Mouse (Mus musculus): ENCODE measurements at regions not wholly inside any gene's neighbourhood (a gene's known extent, or its start where the extent isn't known, plus 50 kb on each side); places are given as distances from the start of the nearest gene placed in this dataset.

GRCm38 (mm10) chr6:89064977-89065580 lies 163.0 kb downstream of the Tpra1 start:
- TF ChIP-seq CTCF (IDR thresholded peaks at IDR 0.05; ENCODE audit: extremely low read depth, insufficient read depth, insufficient read length, insufficient replicate concordance) = no peak
- TF ChIP-seq POLR2A (IDR thresholded peaks at IDR 0.05; ENCODE audit: low read depth, low read length) = no peak

Data from spleen, adult 2 months (tissue).